Mouse (Mus musculus) limb, embryonic 14.5 days (tissue): ENCODE results near the gene Lair1. TPM values are rescaled to one million over a fixed set of nuclear protein-coding genes. Genes with fewer than 3 reads are reported as not detected.

Source experiments
- ATAC-seq: fragments of 200-750 bp; cut with Nextera tagmentation; 2 replicates; pipeline ENCODE4 v1.8.0; 2017; ENCODE audit warnings: low read depth, moderate number of reproducible peaks, moderate TSS enrichment; ENCODE audit not compliant: low FRiP score
- DNase-seq: peaks from one replicate; pipeline ENCODE4 v3.0.0-alpha.2; 2015; ENCODE audit warnings: low spot score
- H3K27ac ChIP-seq: fragments of 300-500 bp; sonication (generic); replicated peaks from 2 replicates; pipeline ENCODE4 v1.5.1; 2014; ENCODE audit warnings: low read depth, mild to moderate bottlenecking, low read length, moderate library complexity, mixed read lengths
- H3K27me3 ChIP-seq: fragments of 300-500 bp; sonication (generic); 2 replicates; pipeline ENCODE4 v1.6.1; 2014; ENCODE audit warnings: low read length, mixed read lengths; ENCODE audit not compliant: control insufficient read depth, insufficient read depth
- H3K36me3 ChIP-seq: fragments of 300-500 bp; sonication (generic); 2 replicates; pipeline ENCODE4 v1.6.1; 2014; ENCODE audit warnings: mild to moderate bottlenecking, low read length, moderate library complexity, mixed read lengths; ENCODE audit not compliant: control insufficient read depth, insufficient read depth
- H3K4me1 ChIP-seq: fragments of 300-500 bp; sonication (generic); 2 replicates; pipeline ENCODE4 v1.6.1; 2014; ENCODE audit warnings: antibody characterized with exemption, low read length, mixed read lengths; ENCODE audit not compliant: control insufficient read depth, insufficient read depth
- H3K4me2 ChIP-seq: fragments of 300-500 bp; sonication (generic); replicated peaks from 2 replicates; pipeline ENCODE4 v1.6.1; 2014; ENCODE audit warnings: low read depth, mild to moderate bottlenecking, low read length, moderate library complexity; ENCODE audit not compliant: severe bottlenecking
- H3K4me3 ChIP-seq: fragments of 300-500 bp; sonication (generic); replicated peaks from 2 replicates; pipeline ENCODE4 v1.5.1; 2014; ENCODE audit warnings: low read length
- H3K9ac ChIP-seq: fragments of 300-500 bp; sonication (generic); 2 replicates; pipeline ENCODE4 v1.6.1; 2014; ENCODE audit warnings: mild to moderate bottlenecking, low read depth, low read length, moderate library complexity; ENCODE audit not compliant: severe bottlenecking
- H3K9me3 ChIP-seq: fragments of 300-500 bp; sonication (generic); 2 replicates; pipeline ENCODE4 v1.6.1; 2016; ENCODE audit warnings: low read length; ENCODE audit not compliant: control insufficient read depth
- POLR2A ChIP-seq: fragments of 200-500 bp; IDR thresholded peaks from 2 replicates; pipeline ENCODE4 v1.8.0; 2012; ENCODE audit warnings: inconsistent platforms, mild to moderate bottlenecking, moderate library complexity, borderline replicate concordance; ENCODE audit not compliant: insufficient read depth, insufficient read length; ENCODE audit errors: extremely low read depth
- WGBS: fragments of 180-500 bp; shearing (Covaris S2); extraction: QIAGEN DNeasy Blood & Tissue Kit; methylation state at CpG from one replicate; pipeline ENCODE4 v1.1.7; 2014; 5-methylcytosine and 5-hydroxymethylcytosine counted together
- polyA plus RNA-seq, 2 experiments: library from polyadenylated mRNA; depleted of rRNA in 1 of 2; stranded (reverse) in 1 of 2; unstranded in 1 of 2; fragments of >200 nt; fragmentation: Nextera tagmentation in 1 of 2; extraction: Ambion mirVana in 1 of 2; gene quantifications; 2 replicates each; pipeline versions ENCODE4 v1.2.1 to v1.2.3; 2012 to 2014

Lair1 gene
- polyA plus RNA-seq (2012; rRNA removed): 0.40 and 0.59 TPM in 2 replicates
- 0.91 and 1.2 TPM in 2 replicates for polyA plus RNA-seq (2014; fragmentation: Nextera tagmentation; extraction: Ambion mirVana)

- Histone ChIP-seq H3K4me1 (no peaks in the 10 kb centered on the region), H3K9me3 (no peaks in the 10 kb centered on the region), H3K4me3 (no peak within 1 kb of the TSS), H3K9ac (no peak within 1 kb of the TSS), H3K27me3 (no peaks in the 10 kb centered on the region), H3K27ac (no peak within 1 kb of the TSS), H3K4me2 (no peak within 1 kb of the TSS), H3K36me3 (no peaks in the 10 kb centered on the region)
- TF ChIP-seq POLR2A: no peak
- DNase-seq (no peak), ATAC-seq (no peak)
- 70% methylated on average over 2 of the region's 2 CpGs for WGBS
These were observed at the start of gene Lair1 for GRCm38 (mm10) chr7:4063013-4063412. Gene Lair1 (minus strand): TSS chr7:4063204.

- DNase-seq (no peak), ATAC-seq (no peak)
- no peak for TF ChIP-seq POLR2A
- Histone ChIP-seq H3K36me3 (no peaks in the 10 kb centered on the region), H3K27me3 (no peaks in the 10 kb centered on the region), H3K27ac (no peak overlapping the region), H3K9ac (no peak overlapping the region), H3K4me2 (no peak overlapping the region), H3K4me3 (no peak overlapping the region), H3K4me1 (no peaks in the 10 kb centered on the region), H3K9me3 (no peaks in the 10 kb centered on the region)
- WGBS: 45% methylated on average over 3 of the region's 3 CpGs
These were observed 48.8 kb upstream of the Lair1 start for GRCm38 (mm10) chr7:4111766-4112165.

GRCm38 (mm10) chr7:4103411-4103810 lies 40.4 kb upstream of the Lair1 start:
- TF ChIP-seq POLR2A: no peak
- ATAC-seq (no peak), DNase-seq (peak; percentile 64)
- Histone ChIP-seq H3K4me2 (no peak overlapping the region), H3K27me3 (no peaks in the 10 kb centered on the region), H3K4me1 (no peaks in the 10 kb centered on the region), H3K4me3 (no peak overlapping the region), H3K36me3 (no peaks in the 10 kb centered on the region), H3K9ac (no peak overlapping the region), H3K9me3 (no peaks in the 10 kb centered on the region), H3K27ac (no peak overlapping the region)
- WGBS: 22% methylated on average over 4 of the region's 4 CpGs

GRCm38 (mm10) chr7:4101144-4101543 lies 38.1 kb upstream of the Lair1 start:
- no peak overlapping the region for H3K27ac ChIP-seq
- H3K9ac ChIP-seq: no peak overlapping the region
- DNase-seq (no peak), ATAC-seq (no peak)
- no peak overlapping the region for H3K4me3 ChIP-seq
- H3K4me2 ChIP-seq: no peak overlapping the region
- no peaks in the 10 kb centered on the region for H3K36me3 ChIP-seq
- no peaks in the 10 kb centered on the region for H3K27me3 ChIP-seq
- H3K4me1 ChIP-seq: no peaks in the 10 kb centered on the region
- 79% methylated on average over 5 of the region's 5 CpGs for WGBS
- H3K9me3 ChIP-seq: no peaks in the 10 kb centered on the region
- no peak for TF ChIP-seq POLR2A

- DNase-seq: no peak
- Histone ChIP-seq H3K9ac (no peak overlapping the region), H3K4me1 (no peaks in the 10 kb centered on the region), H3K36me3 (no peaks in the 10 kb centered on the region), H3K27ac (no peak overlapping the region), H3K9me3 (no peaks in the 10 kb centered on the region), H3K27me3 (no peaks in the 10 kb centered on the region), H3K4me3 (no peak overlapping the region), H3K4me2 (no peak overlapping the region)
- no peak for ATAC-seq
- 61% methylated on average over 2 of the region's 2 CpGs for WGBS
- TF ChIP-seq POLR2A: no peak
These were observed 35.8 kb upstream of the Lair1 start for GRCm38 (mm10) chr7:4098832-4099231.

GRCm38 (mm10) chr7:4098301-4098700 lies 35.3 kb upstream of the Lair1 start:
- Histone ChIP-seq H3K4me2 (no peak overlapping the region), H3K27ac (no peak overlapping the region), H3K27me3 (no peaks in the 10 kb centered on the region), H3K36me3 (no peaks in the 10 kb centered on the region), H3K4me1 (no peaks in the 10 kb centered on the region), H3K9me3 (no peaks in the 10 kb centered on the region), H3K9ac (no peak overlapping the region), H3K4me3 (no peak overlapping the region)
- TF ChIP-seq POLR2A: no peak
- DNase-seq (no peak), ATAC-seq (no peak)
- 62% methylated on average over 2 of the region's 2 CpGs for WGBS
